Mouse (Mus musculus) limb, embryonic 10.5 days (tissue): ENCODE measurements around the gene Lrch2. TPM values are rescaled to one million over a fixed set of nuclear protein-coding genes. Genes with fewer than 3 reads are reported as not detected.
"Not testable (repeated sequence)": the region's sequence is repeated elsewhere in the genome, so short reads cannot be mapped to it uniquely, and the experiment has no call there.

Experiments
- DNase-seq: peaks from one replicate; pipeline ENCODE4 v3.0.0-alpha.2; 2017; ENCODE audit warnings: low spot score
- H3K27ac ChIP-seq: fragments of 300-500 bp; sonication (generic); 2 replicates; pipeline ENCODE4 v1.5.1; 2016; ENCODE audit warnings: mild to moderate bottlenecking
- H3K27me3 ChIP-seq: fragments of 300-500 bp; sonication (generic); 2 replicates; pipeline ENCODE4 v1.6.1; 2016; ENCODE audit warnings: low read depth, mild to moderate bottlenecking; ENCODE audit not compliant: poor library complexity, severe bottlenecking
- H3K36me3 ChIP-seq: fragments of 300-500 bp; sonication (generic); 2 replicates; pipeline ENCODE4 v1.6.1; 2016; ENCODE audit warnings: mild to moderate bottlenecking, moderate library complexity
- H3K4me1 ChIP-seq: fragments of 300-500 bp; sonication (generic); 2 replicates; pipeline ENCODE4 v1.6.1; 2016
- H3K4me3 ChIP-seq: fragments of 300-500 bp; sonication (generic); 2 replicates; pipeline ENCODE4 v1.5.1; 2016; ENCODE audit warnings: mild to moderate bottlenecking, moderate library complexity
- H3K9me3 ChIP-seq: fragments of 300-500 bp; sonication (generic); replicated peaks from 2 replicates; pipeline ENCODE4 v1.6.1; 2016; ENCODE audit warnings: mild to moderate bottlenecking
- WGBS: fragments of 180-500 bp; shearing (Covaris S2); methylation state at CpG from one replicate; pipeline ENCODE4 v1.1.7; 2016; 5-methylcytosine and 5-hydroxymethylcytosine counted together
- polyA plus RNA-seq: library from polyadenylated mRNA; unstranded; fragments of >200 nt; fragmentation: Nextera tagmentation; extraction: Ambion mirVana; gene quantifications from 2 replicates; pipeline ENCODE4 v1.2.1, GENCODE M21; 2016

Lrch2 gene
- polyA plus RNA-seq: 4.8 and 5.5 TPM in 2 replicates

DNA sequence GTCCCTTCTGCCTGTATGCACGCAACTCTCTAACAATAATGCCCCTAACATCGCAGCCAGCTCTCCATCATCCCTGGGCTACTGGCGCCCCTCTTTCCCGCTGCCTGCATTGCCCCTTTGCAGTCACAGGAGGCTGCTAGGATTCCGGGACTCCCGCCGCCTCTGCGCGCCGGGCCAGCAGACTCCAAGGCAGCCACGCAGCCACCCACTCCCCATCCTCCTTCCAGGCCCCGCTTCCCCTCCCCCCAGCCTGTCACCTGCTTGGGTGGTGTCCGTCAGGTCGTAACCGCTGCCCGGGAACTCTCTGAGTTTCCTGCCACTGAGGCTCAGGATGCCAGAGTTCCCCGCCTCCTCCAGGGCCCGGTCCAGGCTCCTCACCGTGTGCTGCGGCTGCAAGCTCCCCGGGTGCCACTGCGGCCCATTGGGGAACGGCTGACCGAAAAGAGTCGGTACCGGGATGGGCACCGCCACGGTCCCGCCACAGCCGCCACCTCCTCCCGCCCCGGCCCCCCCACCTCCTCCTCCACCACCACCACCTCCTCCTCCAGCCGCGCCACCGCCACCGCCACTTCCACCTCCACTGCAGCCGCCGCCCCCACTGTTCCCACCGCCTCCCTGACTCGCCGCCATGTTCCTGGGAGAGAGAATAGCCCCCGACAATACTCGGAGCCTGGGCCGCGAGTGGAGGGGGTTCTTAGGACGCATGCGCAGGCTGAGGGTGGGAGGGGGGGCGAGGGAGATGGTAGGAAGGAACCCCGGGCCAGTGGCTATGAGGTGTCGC lies at the start of gene Lrch2:
Gene Lrch2, minus strand, starts transcription at position 661 of the 781 bp plus-strand sequence.
- Histone ChIP-seq H3K4me1 (no peaks in the 10 kb centered on the region), H3K4me3 (peak within 1 kb of the TSS; percentile 66), H3K27me3 (peaks cover 8% of the 10 kb centered on the region; the same call in 1 of the 2 replicates), H3K36me3 (no peaks in the 10 kb centered on the region), H3K27ac (peak within 1 kb of the TSS; percentile 92), H3K9me3 (no peaks in the 10 kb centered on the region)
- DNase-seq: peak; percentile 70
- WGBS: 12% methylated on average over 33 of the region's 50 CpGs

GRCm38 (mm10) chrX:147540934-147541870 lies 12.7 kb downstream of the Lrch2 start:
- no peaks in the 10 kb centered on the region for H3K9me3 ChIP-seq
- 66% methylated on average over 11 of the region's 11 CpGs for WGBS
- H3K4me3 ChIP-seq: no peak overlapping the region
- no peaks in the 10 kb centered on the region for H3K4me1 ChIP-seq
- no peak for DNase-seq
- H3K27me3 ChIP-seq: no peaks in the 10 kb centered on the region
- H3K36me3 ChIP-seq: no peaks in the 10 kb centered on the region
- H3K27ac ChIP-seq: no peak overlapping the region

DNA sequence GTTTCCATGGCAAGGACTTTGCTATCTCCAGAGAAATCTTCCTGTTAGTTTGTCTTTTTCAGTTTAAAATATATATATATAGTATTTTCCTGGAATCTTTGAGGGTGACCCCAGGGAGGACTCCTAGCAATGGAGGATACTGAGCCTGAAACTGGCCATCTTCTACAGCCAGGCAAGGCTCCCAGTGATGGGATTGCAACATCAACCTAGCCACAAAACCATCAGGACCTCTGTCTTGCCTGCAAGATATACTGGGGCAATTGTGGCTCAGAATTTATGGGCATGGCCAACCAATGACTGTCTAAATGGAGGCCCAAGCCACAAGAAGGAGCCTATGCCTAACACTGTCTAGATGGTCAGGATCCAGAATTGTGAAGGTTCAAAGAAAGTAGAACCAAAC lies 15.5 kb downstream of the Lrch2 start:
- Histone ChIP-seq H3K9me3 (no peaks in the 10 kb centered on the region), H3K4me3 (no peak overlapping the region), H3K27ac (no peak overlapping the region), H3K36me3 (no peaks in the 10 kb centered on the region), H3K27me3 (no peaks in the 10 kb centered on the region), H3K4me1 (no peaks in the 10 kb centered on the region)
- no peak for DNase-seq

DNA sequence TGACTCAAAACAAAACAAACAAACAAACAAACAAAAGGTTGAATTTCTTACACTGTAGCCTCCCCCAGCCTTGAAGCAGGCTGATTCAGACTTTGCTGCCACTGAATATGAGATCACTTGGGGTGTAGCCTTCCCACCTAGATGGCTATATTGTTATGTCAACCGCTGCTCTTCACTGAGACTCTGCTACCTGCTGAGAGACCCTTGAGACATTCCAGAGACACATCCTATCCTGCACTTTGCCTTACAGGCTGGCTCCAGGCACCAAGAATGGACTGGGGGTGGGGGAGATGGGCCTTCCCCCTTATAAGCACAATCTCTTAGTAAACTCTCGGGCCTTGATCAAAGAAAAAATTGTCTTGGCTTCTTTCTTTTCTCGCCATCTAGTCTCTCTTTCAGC lies 16.8 kb downstream of the Lrch2 start:
- H3K4me3 ChIP-seq, H3K9me3 ChIP-seq, H3K36me3 ChIP-seq, DNase-seq, H3K27me3 ChIP-seq, H3K27ac ChIP-seq, H3K4me1 ChIP-seq: not testable (repeated sequence)
- WGBS: 95% methylated on average over 3 of the region's 3 CpGs

DNA sequence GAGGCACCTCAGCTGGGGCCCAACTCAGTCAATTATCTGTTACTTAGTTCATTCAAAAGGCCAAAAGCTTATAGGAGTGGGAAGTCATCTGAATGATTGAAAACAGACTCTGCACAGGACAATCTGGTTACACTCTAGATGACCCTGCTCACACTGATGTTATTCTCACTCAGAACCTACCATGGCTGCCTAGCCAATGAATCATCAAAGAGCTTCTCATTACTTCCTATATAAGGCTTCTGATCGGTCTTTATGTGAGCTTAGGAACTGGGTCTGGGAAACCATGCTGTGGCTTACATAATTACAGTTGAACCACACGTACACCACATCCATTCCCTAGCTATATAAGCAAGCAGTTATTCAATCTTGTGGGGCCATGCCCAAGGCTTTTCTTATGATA lies 18.3 kb downstream of the Lrch2 start:
- no peaks in the 10 kb centered on the region for H3K36me3 ChIP-seq
- no peaks in the 10 kb centered on the region for H3K27me3 ChIP-seq
- H3K4me3 ChIP-seq: no peak overlapping the region
- H3K4me1 ChIP-seq: no peaks in the 10 kb centered on the region
- DNase-seq: no peak
- no peak overlapping the region for H3K27ac ChIP-seq
- H3K9me3 ChIP-seq: no peaks in the 10 kb centered on the region
- 71% methylated on average over 2 of the region's 2 CpGs for WGBS

- DNase-seq: no peak
- Histone ChIP-seq H3K27ac (no peak overlapping the region), H3K9me3 (no peaks in the 10 kb centered on the region), H3K4me1 (no peaks in the 10 kb centered on the region), H3K4me3 (no peak overlapping the region), H3K36me3 (no peaks in the 10 kb centered on the region), H3K27me3 (no peaks in the 10 kb centered on the region)
- 62% methylated on average over 4 of the region's 4 CpGs for WGBS
Observed at GRCm38 (mm10) chrX:147531675-147532074, 22.2 kb downstream of the Lrch2 start.

DNA sequence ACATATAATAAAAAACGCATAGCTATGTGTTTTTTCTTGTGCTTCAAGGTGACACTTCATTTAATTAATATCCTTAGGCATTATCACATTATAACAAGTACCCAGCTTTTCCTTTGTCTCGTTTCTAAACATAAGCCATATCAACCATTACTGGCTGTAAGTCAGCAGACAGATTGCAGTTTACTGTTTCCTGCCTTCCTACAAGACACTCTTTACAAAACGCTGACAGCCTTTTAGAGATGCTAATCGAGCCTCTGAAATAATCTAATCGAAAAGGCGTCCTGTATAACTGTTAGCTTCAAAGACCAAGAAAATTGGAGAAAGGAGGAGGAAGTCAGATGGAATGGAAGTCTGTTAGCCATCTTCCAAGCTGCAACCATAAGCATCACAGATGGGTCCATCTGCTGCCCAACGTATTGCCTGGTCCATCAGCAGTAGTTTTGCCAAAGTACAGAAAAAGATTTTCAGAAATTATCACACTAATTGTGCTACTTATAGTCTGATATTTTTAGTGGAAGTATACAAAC lies 26.2 kb downstream of the Lrch2 start:
- no peak for DNase-seq
- Histone ChIP-seq H3K4me1 (no peaks in the 10 kb centered on the region), H3K27me3 (no peaks in the 10 kb centered on the region), H3K27ac (no peak overlapping the region), H3K9me3 (no peaks in the 10 kb centered on the region), H3K36me3 (no peaks in the 10 kb centered on the region), H3K4me3 (no peak overlapping the region)
- 82% methylated on average over 7 of the region's 7 CpGs for WGBS

DNA sequence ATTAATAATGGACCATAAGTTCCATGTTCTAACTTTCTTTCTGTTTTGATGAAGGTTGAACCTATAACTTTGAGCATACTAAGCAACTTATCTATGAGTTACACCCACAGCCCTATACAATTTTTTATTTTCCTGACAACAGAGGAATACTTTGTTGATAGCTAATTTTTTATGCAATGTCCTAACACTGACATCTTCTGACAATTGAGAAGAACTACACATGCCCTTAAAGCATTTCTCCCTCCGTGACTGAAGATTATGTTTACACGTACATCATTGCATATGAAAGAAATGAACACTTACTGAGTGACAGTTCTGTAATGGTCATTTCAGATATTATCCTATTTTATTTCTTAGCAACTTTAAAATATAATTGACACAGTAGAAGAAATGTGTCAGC lies 64.3 kb downstream of the Lrch2 start:
- H3K27me3 ChIP-seq: no peaks in the 10 kb centered on the region
- no peaks in the 10 kb centered on the region for H3K4me1 ChIP-seq
- H3K27ac ChIP-seq: no peak overlapping the region
- WGBS: 89% methylated on average over 2 of the region's 2 CpGs
- no peaks in the 10 kb centered on the region for H3K36me3 ChIP-seq
- H3K4me3 ChIP-seq: no peak overlapping the region
- no peaks in the 10 kb centered on the region for H3K9me3 ChIP-seq
- DNase-seq: no peak

DNA sequence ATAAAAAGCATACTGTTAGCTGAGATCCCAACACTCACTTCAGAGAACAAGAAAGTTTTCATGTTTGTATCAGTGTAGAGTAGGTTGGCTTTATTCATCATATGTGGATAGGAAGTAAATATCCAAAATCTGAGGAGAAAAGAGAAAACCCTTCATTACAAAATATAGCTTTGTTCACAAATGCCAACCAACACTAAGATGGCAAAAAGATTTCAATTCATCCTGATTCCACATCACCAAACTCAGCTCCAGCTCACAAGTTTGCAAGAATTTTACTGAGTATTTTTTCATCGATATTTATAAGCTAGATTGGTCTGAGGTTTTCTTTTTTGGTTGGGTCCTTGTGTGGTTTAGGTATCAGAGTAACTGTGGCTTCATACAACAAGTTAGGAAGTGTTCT lies 100.3 kb downstream of the Lrch2 start, which contains the start of gene Vmn1r239-ps:
Gene Vmn1r239-ps, minus strand, starts transcription at position 101 of the 400 bp plus-strand sequence.
- not testable (repeated sequence) for H3K36me3 ChIP-seq, H3K27ac ChIP-seq, H3K9me3 ChIP-seq, H3K4me1 ChIP-seq, H3K27me3 ChIP-seq, H3K4me3 ChIP-seq, DNase-seq
- WGBS: 83% methylated on average over 1 of the region's 1 CpGs

GRCm38 (mm10) chrX:147443386-147443785 lies 110.5 kb downstream of the Lrch2 start:
- H3K36me3 ChIP-seq: no peaks in the 10 kb centered on the region
- 88% methylated on average over 4 of the region's 4 CpGs for WGBS
- no peak for DNase-seq
- no peaks in the 10 kb centered on the region for H3K9me3 ChIP-seq
- H3K27me3 ChIP-seq: no peaks in the 10 kb centered on the region
- no peak overlapping the region for H3K4me3 ChIP-seq
- H3K4me1 ChIP-seq: no peaks in the 10 kb centered on the region
- no peak overlapping the region for H3K27ac ChIP-seq

DNA sequence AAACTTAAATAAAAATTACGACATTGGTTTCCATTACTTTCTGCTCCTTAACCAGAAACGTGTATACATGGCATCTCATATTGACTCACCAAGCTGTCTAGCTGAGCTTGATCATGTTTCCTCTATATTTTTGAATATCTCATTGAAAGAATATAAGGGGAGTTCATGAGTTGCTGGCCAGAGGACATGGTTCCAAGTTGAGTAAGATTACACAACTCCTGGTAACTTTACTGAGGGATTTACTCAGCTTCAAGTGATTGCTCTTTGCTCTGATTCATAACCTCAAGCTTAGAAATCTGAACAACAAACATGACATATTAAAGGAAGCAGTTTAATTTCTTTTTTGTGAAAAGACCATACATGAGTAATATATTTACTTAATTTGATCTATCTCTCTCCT lies 118.5 kb downstream of the Lrch2 start:
- H3K9me3 ChIP-seq: no peaks in the 10 kb centered on the region
- H3K4me3 ChIP-seq: no peak overlapping the region
- 83% methylated on average over 2 of the region's 2 CpGs for WGBS
- no peak for DNase-seq
- no peak overlapping the region for H3K27ac ChIP-seq
- no peaks in the 10 kb centered on the region for H3K27me3 ChIP-seq
- H3K36me3 ChIP-seq: no peaks in the 10 kb centered on the region
- no peaks in the 10 kb centered on the region for H3K4me1 ChIP-seq

DNA sequence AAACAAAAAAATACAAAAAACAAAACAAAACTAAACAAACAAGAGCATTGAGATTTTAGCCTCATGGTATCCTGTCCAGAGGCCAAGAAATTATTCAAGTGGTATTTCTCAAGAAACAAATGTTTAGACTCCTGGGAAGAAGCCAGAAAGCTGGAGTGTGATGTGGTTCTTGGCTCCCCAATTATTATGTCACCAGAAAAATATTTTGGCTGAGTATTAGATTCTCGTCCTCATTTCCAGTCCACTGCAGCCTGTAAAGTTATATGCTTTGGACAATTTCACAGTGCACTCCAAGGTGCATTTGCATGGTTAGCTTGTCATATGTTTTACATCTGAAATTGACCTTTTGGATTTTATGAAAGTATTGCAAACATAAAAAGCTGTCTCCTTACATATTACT lies 124.1 kb downstream of the Lrch2 start:
- Histone ChIP-seq H3K27ac (no peak overlapping the region), H3K27me3 (no peaks in the 10 kb centered on the region), H3K9me3 (no peaks in the 10 kb centered on the region), H3K4me1 (no peaks in the 10 kb centered on the region), H3K36me3 (no peaks in the 10 kb centered on the region), H3K4me3 (no peak overlapping the region)
- 68% methylated on average over 1 of the region's 1 CpGs for WGBS
- no peak for DNase-seq

DNA sequence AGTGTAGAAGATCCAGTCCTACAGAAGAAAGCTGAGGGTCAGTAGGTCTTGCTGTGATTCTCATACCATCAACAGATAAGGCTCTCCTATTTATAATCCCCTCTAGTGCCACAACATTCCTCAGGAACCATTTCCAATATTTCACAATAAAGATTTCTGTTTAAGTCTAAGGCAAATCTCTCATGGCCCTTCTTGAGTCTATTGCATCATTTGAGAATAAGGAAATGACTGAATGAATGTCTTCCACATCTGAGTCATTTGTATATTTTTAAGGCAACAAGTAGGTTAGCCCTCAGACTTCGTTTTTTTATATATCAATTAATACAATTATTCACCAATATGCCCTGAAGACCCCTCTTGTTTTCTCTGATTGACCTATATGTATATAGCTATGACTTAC lies 124.8 kb downstream of the Lrch2 start, which contains the start of gene Il13ra2:
Gene Il13ra2, minus strand, starts transcription at position 64 of the 400 bp plus-strand sequence.
- no peak within 1 kb of the TSS for H3K27ac ChIP-seq
- no peak for DNase-seq
- no peaks in the 10 kb centered on the region for H3K27me3 ChIP-seq
- H3K9me3 ChIP-seq: no peaks in the 10 kb centered on the region
- 45% methylated on average over 1 of the region's 1 CpGs for WGBS
- H3K36me3 ChIP-seq: no peaks in the 10 kb centered on the region
- no peak within 1 kb of the TSS for H3K4me3 ChIP-seq
- H3K4me1 ChIP-seq: no peaks in the 10 kb centered on the region
